Mouse (Mus musculus) E14TG2a.4 (cell line): ENCODE results near the gene Slc35d1.

ENCODE experiments used
- CTCF ChIP-seq: conservative IDR thresholded peaks from 2 replicates; pipeline ENCODE4 v1.5.1; 2014; ENCODE audit warnings: low read length
- NANOG ChIP-seq: IDR thresholded peaks from 2 replicates; pipeline ENCODE4 v1.6.1; 2014; ENCODE audit warnings: borderline replicate concordance, low read length, mixed read lengths
- POU5F1 ChIP-seq: IDR thresholded peaks from 2 replicates; pipeline ENCODE4 v1.6.1; 2014; ENCODE audit warnings: low read length, borderline replicate concordance

DNA sequence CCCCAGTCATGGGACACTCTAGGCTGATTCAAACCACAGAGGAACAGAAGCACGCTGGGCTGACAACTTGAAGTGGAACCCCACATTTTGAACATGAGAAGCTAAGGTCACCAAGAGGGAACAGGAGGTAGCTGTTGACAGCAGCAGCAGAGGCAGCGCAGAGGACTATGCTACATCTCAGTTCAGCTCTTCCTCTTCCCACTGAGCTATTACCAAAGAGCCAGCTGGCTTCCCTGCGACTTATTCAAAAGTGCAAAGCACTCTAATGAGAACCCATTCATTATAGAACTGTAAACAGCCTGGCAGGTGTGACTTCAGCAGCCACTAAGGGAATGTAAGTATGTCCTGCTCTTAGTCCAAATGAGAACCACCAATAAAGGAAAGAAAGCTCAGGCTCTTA lies 35.4 kb downstream of the Slc35d1 start:
- TF ChIP-seq CTCF (no peak), NANOG (no peak), POU5F1 (no peak)
